Mouse (Mus musculus) stomach, embryonic 16.5 days (tissue): ENCODE measurements around the gene Cast. TPM values are rescaled to one million over a fixed set of nuclear protein-coding genes. Genes with fewer than 3 reads are reported as not detected.

Experiments
- ATAC-seq: fragments of 200-750 bp; cut with Nextera tagmentation; 2 replicates; pipeline ENCODE4 v1.8.0; 2017; ENCODE audit warnings: moderate number of reproducible peaks, moderate TSS enrichment; ENCODE audit not compliant: insufficient read depth, low FRiP score
- H3K27ac ChIP-seq: fragments of 300-500 bp; sonication (generic); 2 replicates; pipeline ENCODE4 v1.5.1; 2014; ENCODE audit warnings: low read length
- H3K27me3 ChIP-seq: fragments of 300-500 bp; sonication (generic); 2 replicates; pipeline ENCODE4 v1.6.1; 2014; ENCODE audit warnings: low read length, control low read depth, mixed read lengths; ENCODE audit not compliant: control insufficient read depth, insufficient read depth
- H3K36me3 ChIP-seq: fragments of 300-500 bp; sonication (generic); 2 replicates; pipeline ENCODE4 v1.6.1; 2014; ENCODE audit warnings: low read length; ENCODE audit not compliant: control insufficient read depth, insufficient read depth
- H3K4me1 ChIP-seq: fragments of 300-500 bp; sonication (generic); 2 replicates; pipeline ENCODE4 v1.6.1; 2014; ENCODE audit warnings: low read length, control low read depth, mixed read lengths; ENCODE audit not compliant: control insufficient read depth, insufficient read depth
- H3K4me2 ChIP-seq: fragments of 300-500 bp; sonication (generic); 2 replicates; pipeline ENCODE4 v1.6.1; 2014; ENCODE audit warnings: low read depth, low read length, mixed read lengths
- H3K4me3 ChIP-seq: fragments of 300-500 bp; sonication (generic); replicated peaks from 2 replicates; pipeline ENCODE4 v1.5.1; 2014; ENCODE audit warnings: mild to moderate bottlenecking, low read length
- H3K9ac ChIP-seq: fragments of 300-500 bp; sonication (generic); 2 replicates; pipeline ENCODE4 v1.6.1; 2014; ENCODE audit warnings: low read length
- H3K9me3 ChIP-seq: fragments of 300-500 bp; sonication (generic); replicated peaks from 2 replicates; pipeline ENCODE4 v1.6.1; 2016; ENCODE audit warnings: low read length, control low read depth; ENCODE audit not compliant: control insufficient read depth
- WGBS: fragments of 180-500 bp; shearing (Covaris S2); extraction: QIAGEN DNeasy Blood & Tissue Kit; methylation state at CpG from one replicate; pipeline ENCODE4 v1.1.7; 2014; 5-methylcytosine and 5-hydroxymethylcytosine counted together
- polyA plus RNA-seq: library from polyadenylated mRNA; unstranded; fragments of >200 nt; fragmentation: Nextera tagmentation; extraction: Ambion mirVana; gene quantifications from 2 replicates; pipeline ENCODE4 v1.2.1, GENCODE M21; 2015

Cast gene
- polyA plus RNA-seq, 1 experiment from 2014 or later: 65.1 TPM

GRCm38 (mm10) chr13:74794435-74794834 is 14.2 kb downstream of the Cast start:
- no peak overlapping the region for H3K4me3 ChIP-seq
- no peak overlapping the region for H3K27ac ChIP-seq
- no peaks in the 10 kb centered on the region for H3K9me3 ChIP-seq
- 66% methylated on average over 1 of the region's 1 CpGs for WGBS
- H3K4me1 ChIP-seq: no peaks in the 10 kb centered on the region
- H3K9ac ChIP-seq: no peak overlapping the region
- H3K27me3 ChIP-seq: no peaks in the 10 kb centered on the region
- ATAC-seq: no peak
- H3K4me2 ChIP-seq: no peak overlapping the region
- no peaks in the 10 kb centered on the region for H3K36me3 ChIP-seq

GRCm38 (mm10) chr13:74787681-74788080 is 20.9 kb downstream of the Cast start:
- Histone ChIP-seq H3K4me2 (no peak overlapping the region), H3K9me3 (no peaks in the 10 kb centered on the region), H3K27me3 (no peaks in the 10 kb centered on the region), H3K4me1 (no peaks in the 10 kb centered on the region), H3K4me3 (no peak overlapping the region), H3K36me3 (no peaks in the 10 kb centered on the region), H3K27ac (no peak overlapping the region), H3K9ac (no peak overlapping the region)
- no peak for ATAC-seq
- no CpG with 5 or more reads among the region's 1 CpGs for whole genome bisulfite sequencing

GRCm38 (mm10) chr13:74772151-74772550 is 36.5 kb downstream of the Cast start:
- H3K36me3 ChIP-seq: no peaks in the 10 kb centered on the region
- H3K4me2 ChIP-seq: no peak overlapping the region
- no peak for ATAC-seq
- WGBS: 91% methylated on average over 1 of the region's 1 CpGs
- no peaks in the 10 kb centered on the region for H3K4me1 ChIP-seq
- H3K27ac ChIP-seq: no peak overlapping the region
- H3K27me3 ChIP-seq: no peaks in the 10 kb centered on the region
- no peak overlapping the region for H3K9ac ChIP-seq
- no peak overlapping the region for H3K4me3 ChIP-seq
- H3K9me3 ChIP-seq: no peaks in the 10 kb centered on the region

- peak; percentile 99 for ATAC-seq
- Histone ChIP-seq H3K4me1 (no peaks in the 10 kb centered on the region), H3K9me3 (no peaks in the 10 kb centered on the region), H3K36me3 (no peaks in the 10 kb centered on the region), H3K27me3 (no peaks in the 10 kb centered on the region), H3K9ac (peak overlapping the region; percentile 78), H3K4me2 (peak overlapping the region; percentile 74), H3K27ac (peak overlapping the region; percentile 97), H3K4me3 (peak overlapping the region; percentile 70)
- under 1% methylated on average over 21 of the region's 21 CpGs for WGBS
Measured at GRCm38 (mm10) chr13:74770480-74770879, 38.1 kb downstream of the Cast start.

GRCm38 (mm10) chr13:74769871-74770270 is 38.7 kb downstream of the Cast start:
- Histone ChIP-seq H3K9me3 (no peaks in the 10 kb centered on the region), H3K4me1 (no peaks in the 10 kb centered on the region), H3K36me3 (no peaks in the 10 kb centered on the region), H3K27ac (peak overlapping the region; percentile 97), H3K4me3 (peak overlapping the region; percentile 70), H3K4me2 (peak overlapping the region; percentile 74), H3K27me3 (no peaks in the 10 kb centered on the region), H3K9ac (peak overlapping the region; percentile 78)
- peak; percentile 54 for ATAC-seq
- WGBS: 4% methylated on average over 8 of the region's 8 CpGs

- H3K4me1 ChIP-seq: no peaks in the 10 kb centered on the region
- H3K36me3 ChIP-seq: no peaks in the 10 kb centered on the region
- H3K9ac ChIP-seq: no peak overlapping the region
- H3K4me2 ChIP-seq: no peak overlapping the region
- H3K27ac ChIP-seq: peak overlapping the region; percentile 46; the same call in 1 of the 2 replicates
- ATAC-seq: no peak
- no peaks in the 10 kb centered on the region for H3K27me3 ChIP-seq
- WGBS: 60% methylated on average over 2 of the region's 2 CpGs
- no peak overlapping the region for H3K4me3 ChIP-seq
- no peaks in the 10 kb centered on the region for H3K9me3 ChIP-seq
Measured at GRCm38 (mm10) chr13:74767186-74767585, 41.4 kb downstream of the Cast start.

GRCm38 (mm10) chr13:74762741-74763140 is 45.9 kb downstream of the Cast start:
- Histone ChIP-seq H3K9me3 (no peaks in the 10 kb centered on the region), H3K4me3 (no peak overlapping the region), H3K4me2 (no peak overlapping the region), H3K27me3 (no peaks in the 10 kb centered on the region), H3K36me3 (no peaks in the 10 kb centered on the region), H3K27ac (no peak overlapping the region), H3K4me1 (no peaks in the 10 kb centered on the region), H3K9ac (no peak overlapping the region)
- WGBS: 77% methylated on average over 1 of the region's 1 CpGs
- ATAC-seq: no peak

- H3K27ac ChIP-seq: no peak overlapping the region
- ATAC-seq: no peak
- 88% methylated on average over 1 of the region's 1 CpGs for WGBS
- H3K4me2 ChIP-seq: no peak overlapping the region
- no peaks in the 10 kb centered on the region for H3K27me3 ChIP-seq
- no peaks in the 10 kb centered on the region for H3K4me1 ChIP-seq
- no peaks in the 10 kb centered on the region for H3K36me3 ChIP-seq
- no peaks in the 10 kb centered on the region for H3K9me3 ChIP-seq
- no peak overlapping the region for H3K9ac ChIP-seq
- H3K4me3 ChIP-seq: no peak overlapping the region
Measured at GRCm38 (mm10) chr13:74759152-74759551, 49.5 kb downstream of the Cast start.

- WGBS: 39% methylated on average over 5 of the region's 5 CpGs
- Histone ChIP-seq H3K4me1 (no peaks in the 10 kb centered on the region), H3K9ac (no peak overlapping the region), H3K4me3 (no peak overlapping the region), H3K27me3 (no peaks in the 10 kb centered on the region), H3K36me3 (0 out of 2 replicates have a peak, but pooled peaks cover 5% of the 10 kb centered on the region), H3K27ac (no peak overlapping the region), H3K9me3 (no peaks in the 10 kb centered on the region), H3K4me2 (no peak overlapping the region)
- ATAC-seq: no peak
Measured at GRCm38 (mm10) chr13:74743219-74743618, 65.4 kb downstream of the Cast start.

GRCm38 (mm10) chr13:74736396-74736795 is 72.2 kb downstream of the Cast start:
- H3K36me3 ChIP-seq: peaks cover 3% of the 10 kb centered on the region; the same call in 1 of the 2 replicates
- WGBS: 78% methylated on average over 2 of the region's 2 CpGs
- no peak overlapping the region for H3K9ac ChIP-seq
- H3K4me2 ChIP-seq: no peak overlapping the region
- H3K4me3 ChIP-seq: no peak overlapping the region
- no peak for ATAC-seq
- no peaks in the 10 kb centered on the region for H3K9me3 ChIP-seq
- H3K27ac ChIP-seq: no peak overlapping the region
- H3K27me3 ChIP-seq: no peaks in the 10 kb centered on the region
- H3K4me1 ChIP-seq: no peaks in the 10 kb centered on the region
